Mouse (Mus musculus): ENCODE results near the gene Rapgef2.

Rapgef2 gene

DNA sequence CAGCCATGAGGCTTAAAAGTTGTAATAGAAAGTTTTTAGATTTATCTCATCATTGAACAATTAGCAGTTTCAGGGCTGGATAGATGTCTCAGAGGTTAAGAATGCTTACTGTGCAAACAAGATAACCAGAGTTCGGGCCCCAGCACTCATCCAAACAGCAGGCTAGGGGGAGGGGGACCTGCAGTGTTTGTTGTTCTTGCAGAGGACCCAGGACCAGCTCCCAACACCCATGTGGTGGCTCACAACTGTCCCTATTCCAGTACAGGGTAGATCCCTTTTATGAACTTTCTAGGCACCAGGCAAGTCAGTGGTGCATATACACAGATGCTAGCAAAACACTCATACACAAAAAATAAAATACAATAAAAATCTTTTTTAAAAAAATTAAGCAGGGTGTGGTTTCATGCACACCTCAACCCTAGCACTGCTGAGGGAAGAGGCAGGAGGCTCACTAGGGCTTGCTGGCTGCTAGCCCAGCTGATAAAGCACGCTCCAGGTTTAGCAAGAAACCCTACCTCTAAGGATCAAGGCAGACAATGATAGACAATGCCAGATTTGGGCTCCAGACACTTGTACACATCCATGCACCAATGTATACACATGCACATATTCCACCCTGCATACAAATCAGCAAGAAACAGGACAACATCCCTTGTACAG lies 118.0 kb downstream of the Rapgef2 start:
- no peak for DNase-seq (ENCODE audit: low spot score)

DNA sequence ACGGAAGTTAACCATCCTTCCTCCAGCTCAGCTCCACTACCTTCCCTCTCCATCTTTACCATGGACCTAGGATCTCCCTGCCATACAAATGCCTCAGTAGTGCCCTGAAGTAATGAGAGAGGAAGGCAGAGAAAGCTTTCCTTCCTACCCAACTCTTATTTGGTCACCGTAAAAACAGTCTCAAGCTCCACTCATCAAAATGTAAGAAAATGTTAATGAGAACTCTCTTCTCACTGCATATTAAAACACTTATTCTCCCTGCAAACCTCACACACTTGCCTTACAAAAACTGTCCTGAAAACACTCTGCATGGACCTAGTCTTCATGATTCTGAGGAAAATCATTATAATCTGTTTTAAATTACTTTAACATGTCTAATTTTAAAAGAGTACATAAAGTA lies 118.7 kb downstream of the Rapgef2 start:
- DNase-seq (ENCODE audit: low spot score): no peak

DNA sequence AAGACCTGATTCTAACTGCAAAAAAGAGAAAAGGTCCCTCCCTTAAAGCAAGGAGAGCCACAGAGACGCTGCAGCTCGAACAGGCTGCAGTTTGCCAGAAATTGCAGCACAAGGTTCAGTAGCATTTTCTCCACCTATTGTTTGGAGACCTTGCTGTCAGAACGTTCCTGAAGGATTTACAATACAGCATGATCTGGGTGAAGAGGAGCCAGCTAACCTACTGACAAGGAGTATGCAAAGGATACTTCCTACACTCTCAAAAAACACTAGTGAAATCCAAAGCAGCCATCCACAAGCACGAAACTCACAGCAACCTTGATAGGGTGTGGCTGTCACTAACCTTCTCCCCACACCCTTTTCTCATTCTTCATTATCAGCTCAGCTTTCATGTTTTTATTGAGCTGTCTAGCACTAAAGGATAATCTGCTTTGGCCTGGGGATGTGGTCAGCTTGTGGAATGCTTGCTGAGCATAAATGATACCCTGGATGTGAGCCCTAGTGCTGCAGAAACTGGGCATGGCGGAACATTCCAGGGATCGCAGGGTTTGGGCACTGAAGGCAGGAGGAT lies 124.4 kb downstream of the Rapgef2 start:
- DNase-seq (ENCODE audit: low spot score): no peak

DNA sequence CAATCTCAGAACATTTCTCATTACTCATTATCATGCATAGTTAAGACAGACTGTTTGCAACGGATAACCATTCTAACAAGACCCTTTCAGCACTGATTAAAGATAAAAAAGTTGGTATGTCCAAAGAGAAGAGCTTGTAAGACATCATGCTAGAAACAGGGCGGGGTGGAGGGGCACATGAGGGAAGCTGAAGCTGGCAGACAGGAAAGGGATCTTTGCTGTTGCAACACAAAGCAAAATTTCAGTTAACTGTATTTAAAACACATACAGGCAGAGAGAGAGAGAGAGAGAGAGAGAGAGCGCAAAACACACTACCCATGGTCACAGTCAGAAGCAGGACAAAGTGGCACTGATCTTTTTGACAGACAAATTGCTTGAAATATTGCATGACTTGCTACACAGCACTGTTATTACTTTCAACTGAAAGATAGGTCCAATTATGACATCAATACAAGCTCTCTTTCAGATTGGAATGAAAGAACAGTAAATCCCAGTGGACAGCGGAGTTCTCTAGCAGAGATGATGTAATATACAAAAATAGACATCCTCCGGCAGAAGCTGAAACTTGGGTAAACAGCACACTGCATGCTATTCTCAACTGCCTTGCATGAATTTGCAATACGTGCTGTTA lies 125.1 kb downstream of the Rapgef2 start:
- no peak for DNase-seq (ENCODE audit: low spot score)

DNA sequence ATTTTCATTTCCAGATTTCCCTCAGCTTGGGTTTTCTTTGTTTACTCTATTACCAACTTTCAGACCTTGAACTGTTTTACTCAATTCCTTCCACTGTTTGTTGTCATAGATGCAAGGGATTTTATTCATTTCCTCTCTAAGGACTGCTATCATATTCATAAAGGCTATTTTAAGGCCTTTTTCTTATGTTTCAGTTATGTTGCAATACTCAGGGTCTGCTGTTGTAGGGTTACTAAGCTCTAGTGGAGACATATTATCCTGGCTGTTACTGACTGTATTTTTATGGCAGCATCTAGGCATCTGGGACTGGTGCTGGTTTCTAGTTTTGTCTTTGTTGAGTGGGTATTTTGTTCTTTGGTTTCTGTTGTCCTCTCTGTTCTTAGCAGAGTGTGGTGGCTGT lies 128.1 kb downstream of the Rapgef2 start:
- no peak for DNase-seq (ENCODE audit: low spot score)

DNA sequence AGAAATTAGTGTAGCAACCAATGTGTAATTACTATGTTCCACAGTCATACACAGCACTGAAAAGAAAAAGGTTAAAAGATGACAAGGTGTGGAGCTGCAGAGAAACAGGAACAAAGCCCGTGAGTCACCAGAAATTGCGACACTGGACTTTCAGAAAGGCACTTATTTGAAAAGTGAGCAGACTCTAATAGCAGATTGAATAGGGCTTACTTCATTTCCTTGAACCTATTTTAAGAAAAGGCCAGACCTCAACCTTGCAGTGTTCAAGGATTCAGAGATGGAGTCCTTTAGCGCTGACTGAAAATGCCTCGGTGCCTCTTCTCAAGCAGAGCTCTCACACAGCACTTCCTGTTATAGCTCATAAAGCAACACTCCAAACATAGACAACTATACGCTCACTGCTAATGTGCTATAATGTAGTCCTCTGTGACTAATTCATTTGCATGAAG lies 133.3 kb downstream of the Rapgef2 start:
- DNase-seq (ENCODE audit: low spot score): no peak

DNA sequence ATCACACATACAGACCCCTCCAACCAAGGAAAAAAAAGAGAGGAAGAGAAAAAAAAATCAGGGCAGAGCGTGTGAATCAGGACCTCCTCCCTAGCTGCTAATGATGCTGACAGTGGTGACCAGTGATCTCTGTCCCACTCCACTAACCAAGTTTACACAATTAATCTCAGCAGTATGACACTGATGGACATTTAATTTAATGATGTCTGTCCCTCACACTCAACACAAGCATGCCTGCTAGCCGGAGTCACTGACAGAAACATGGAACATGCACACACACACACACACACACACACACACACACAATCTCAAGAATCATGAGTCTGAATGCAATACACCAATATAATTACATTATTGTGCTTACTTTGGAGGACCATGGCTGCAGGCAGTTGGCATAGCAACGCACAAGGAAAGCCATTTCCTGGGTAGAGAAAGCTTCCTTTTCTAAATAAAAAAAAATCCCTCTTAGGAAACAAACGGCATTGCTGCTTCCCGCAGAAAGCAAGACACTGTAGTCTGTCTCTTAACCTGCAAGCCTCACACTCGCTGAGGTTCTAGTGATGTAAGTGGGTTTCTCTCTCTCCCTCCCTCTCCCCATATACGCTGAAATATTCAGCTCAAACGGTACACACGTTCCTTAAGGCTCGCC lies 140.8 kb downstream of the Rapgef2 start:
- no peak for DNase-seq (ENCODE audit: low spot score)

DNA sequence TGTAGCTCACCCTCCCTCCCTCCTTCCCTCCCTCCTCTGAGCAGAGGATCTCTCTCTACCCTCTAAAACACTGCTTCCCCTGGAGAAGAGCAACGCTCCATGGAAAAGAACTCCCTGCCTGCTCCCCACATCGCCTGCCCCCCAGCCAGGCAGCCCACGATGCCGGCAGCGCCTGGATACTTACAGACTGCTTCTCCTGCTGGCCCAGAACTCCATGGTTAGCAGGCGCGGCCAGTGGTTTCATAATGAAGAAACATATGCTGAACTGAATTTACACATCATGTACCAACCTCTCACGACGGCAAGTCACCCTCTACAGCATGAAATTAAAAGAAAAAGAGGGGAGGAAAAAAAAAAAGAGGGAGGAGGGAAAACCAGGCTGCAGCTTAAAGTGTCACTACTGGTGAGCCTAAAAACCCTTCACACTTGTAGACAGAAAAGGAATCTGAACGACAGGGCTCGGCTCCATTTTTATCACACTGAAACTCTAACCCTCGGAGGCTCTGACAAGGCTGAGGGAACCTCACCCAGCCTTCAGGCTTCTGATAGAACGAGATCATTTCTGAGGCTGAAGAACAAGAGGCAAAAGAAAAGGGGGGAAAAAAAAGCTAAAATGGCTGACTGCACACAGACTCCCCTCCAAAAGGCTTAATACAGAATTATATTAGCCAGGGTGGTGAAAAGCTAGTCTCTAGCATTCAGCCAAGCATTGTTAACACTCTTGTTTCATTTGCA lies 141.5 kb downstream of the Rapgef2 start:
- DNase-seq (ENCODE audit: low spot score): no peak

DNA sequence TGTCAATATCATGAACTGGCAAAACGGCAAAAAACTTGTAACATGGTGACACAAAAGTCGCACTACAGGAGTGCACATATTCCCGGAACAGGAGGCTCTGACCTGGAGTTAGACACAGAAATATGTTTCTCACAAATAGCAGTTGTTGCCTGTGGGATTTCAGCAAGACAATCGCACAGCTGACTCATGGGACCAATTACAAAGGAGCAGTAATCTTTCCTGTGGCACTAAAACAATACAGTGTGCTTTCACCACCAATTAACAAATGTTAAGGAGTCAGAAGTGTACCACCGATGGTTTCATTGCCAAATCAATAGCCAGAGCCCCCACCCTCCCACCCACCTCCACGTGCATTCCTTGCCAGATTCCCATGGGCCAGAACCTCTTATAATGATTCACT lies 142.2 kb downstream of the Rapgef2 start:
- no peak for DNase-seq (ENCODE audit: low spot score)

DNA sequence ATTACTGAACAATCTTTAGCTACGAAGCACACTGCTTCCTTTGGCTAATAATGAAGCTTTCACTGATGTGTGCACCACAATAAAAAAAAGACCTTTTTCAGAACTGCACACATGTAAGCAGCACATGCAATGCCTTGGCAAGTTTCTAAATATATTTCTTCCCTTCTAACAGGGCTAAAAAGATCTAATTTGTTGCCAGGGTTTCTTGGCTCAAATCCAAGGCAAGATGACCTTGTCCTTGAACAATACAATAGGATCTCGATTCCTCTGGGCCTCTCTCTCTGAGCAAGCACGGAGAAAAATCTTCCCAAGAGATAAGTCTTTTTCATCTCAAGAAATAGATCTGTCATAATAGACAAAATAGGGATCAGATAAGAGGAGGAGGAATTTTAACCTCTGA lies 147.1 kb downstream of the Rapgef2 start:
- no peak for DNase-seq (ENCODE audit: low spot score)

DNA sequence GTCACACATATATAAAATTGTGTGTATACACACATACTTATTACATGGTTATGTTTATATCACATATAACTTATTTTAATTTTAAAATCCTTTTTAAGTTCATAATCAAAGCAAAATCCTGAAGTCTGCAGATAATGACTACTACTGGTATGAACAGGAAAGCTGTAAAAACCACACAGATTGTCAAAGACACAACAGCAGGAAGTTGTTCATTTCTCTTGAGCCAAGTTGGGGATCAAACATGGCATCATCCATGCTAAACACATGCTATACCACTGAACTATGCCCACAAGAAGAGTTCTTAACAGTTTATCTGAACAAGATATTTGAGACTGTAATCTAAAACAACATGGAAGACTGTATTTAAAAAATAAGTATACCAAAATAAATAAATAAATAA lies 147.7 kb downstream of the Rapgef2 start:
- DNase-seq (ENCODE audit: low spot score): no peak

DNA sequence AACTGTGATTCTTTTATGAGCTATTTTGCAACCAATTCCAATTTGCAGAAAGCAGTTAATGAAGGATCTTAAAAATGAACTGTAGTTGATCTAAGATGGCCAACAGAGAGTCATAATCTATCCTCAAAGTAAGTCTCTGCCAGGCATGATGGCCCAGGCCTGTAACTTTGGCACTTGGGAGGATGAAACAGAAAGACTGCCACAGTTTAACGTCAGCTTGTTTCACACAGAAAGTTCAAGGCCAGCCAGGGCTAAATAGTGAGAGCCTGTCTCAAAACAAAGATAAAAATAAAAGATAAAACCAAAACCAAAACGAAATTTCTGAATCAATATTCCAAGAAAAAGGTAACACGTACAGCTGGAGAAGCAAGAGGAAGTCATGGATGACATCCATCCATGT lies 155.3 kb downstream of the Rapgef2 start:
- DNase-seq (ENCODE audit: low spot score): no peak

DNA sequence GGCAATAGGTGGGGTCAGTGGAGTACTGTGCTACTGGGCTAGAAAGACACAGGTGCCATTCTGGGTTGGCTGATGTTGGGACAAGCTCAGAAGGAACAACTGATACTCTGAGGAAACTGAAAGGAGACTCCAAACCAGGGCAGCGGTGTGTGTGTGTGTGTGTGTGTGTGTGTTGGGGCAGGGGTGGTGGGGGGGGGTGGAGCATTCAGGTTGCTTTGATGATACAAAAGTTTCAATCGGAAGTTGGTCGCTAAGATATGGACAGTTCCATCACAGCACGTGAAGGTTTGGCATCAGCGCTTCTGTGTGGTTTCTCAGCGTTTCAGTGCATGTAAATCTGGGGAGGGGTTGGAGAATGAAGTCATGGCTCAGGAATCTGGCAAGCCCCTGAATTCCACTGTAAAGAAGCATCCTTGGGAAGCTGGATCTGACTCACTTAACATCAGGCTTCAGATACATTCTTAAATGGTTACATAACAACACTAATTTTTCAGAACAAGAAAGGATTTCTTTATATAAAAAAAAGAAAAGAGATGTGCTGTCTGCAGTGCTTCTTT lies 157.2 kb downstream of the Rapgef2 start:
- no peak for DNase-seq (ENCODE audit: low spot score)

DNA sequence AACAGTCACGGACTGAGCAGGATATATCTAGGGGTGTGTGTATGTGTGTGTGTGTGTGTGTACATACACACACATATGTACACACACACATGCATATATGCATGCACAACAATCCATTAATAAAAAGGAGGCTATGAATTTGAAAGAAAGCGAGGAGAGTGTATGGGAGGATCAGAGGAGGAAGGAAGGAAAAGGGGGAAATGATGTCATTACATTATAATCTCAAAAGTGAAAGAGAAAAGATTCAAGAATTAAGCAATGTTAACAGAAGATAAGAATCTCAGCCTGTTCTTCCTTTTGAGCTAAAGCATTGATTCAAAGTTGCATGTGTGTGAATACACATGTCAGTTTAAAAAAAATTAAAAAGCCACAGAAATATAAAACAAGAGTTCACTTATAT lies 158.5 kb downstream of the Rapgef2 start:
- no peak for DNase-seq (ENCODE audit: low spot score)

DNA sequence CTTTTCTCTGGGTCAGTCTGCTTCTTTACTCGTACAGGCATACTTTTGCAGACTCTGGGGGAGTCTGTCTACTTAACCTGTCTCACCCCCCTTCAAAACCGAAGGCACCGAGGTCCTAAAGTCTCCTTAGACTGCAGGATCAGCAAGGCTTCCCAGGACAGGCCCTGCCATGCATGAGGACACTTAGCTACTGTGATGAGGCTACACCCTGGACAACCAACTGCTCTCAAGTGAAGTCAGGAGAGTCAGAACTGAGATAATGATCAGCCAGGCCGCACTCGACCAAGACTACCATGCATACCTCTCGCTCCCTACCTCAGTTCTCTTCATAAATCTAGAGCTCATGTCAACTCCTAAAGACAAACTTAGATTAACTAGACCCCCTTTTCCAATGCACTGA lies 159.5 kb downstream of the Rapgef2 start:
- DNase-seq (ENCODE audit: low spot score): no peak

DNA sequence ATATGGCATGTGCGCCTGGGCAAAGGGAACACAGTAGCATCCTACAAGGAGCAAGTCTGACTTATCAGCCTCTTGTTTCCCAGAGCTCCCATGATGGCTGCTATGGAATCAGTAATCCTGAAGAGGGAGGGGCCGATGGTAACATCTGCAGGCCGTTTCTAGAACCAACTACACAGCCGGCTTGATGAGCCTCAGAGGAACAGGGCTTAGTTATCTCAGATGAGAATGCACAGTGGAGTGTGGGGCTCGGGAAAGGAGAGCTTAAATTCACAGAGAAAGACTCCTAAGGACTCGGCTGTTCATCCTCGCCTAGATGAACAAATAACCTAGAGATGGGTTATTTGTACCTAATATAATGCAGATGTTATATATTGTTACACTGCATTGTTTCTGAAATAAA lies 164.9 kb downstream of the Rapgef2 start:
- no peak for DNase-seq (ENCODE audit: low spot score)

DNA sequence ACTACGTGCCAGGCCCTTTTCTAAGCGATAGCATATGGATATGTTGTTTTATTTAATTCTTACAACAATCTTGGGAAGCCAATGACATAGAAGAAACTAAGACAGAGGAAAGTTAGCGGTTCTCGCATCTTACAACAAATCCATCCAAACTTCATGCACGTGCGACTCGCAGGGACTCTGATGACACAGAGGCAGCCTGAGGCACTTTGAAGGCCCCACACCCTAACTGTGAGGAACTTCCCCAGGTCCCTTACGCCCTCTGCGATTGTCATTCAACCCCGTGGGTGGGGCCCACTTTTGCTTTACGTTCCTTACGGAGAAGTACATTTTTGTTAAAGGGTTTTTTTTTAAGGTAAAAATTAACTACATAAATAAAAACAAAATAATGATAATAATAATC lies 166.3 kb downstream of the Rapgef2 start:
- no peak for DNase-seq (ENCODE audit: low spot score)

DNA sequence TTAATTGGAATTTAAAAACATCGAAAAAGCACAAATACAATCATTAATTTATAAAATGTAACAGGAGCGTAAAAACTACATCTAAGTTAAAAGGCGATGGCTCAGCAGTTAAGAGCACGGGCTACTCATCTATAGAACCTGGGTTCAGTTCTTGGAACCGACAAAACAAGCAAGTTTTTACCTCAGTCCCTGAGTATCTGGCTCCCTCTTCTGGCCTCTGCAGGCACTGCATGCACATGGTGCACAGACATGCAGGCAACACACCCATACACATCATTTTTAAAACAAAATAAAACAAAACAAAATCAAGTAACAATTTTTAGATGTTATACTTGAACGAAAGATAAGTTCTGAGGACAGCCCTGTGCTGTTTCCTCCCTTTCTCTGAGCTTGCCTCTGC lies 176.2 kb downstream of the Rapgef2 start:
- DNase-seq (ENCODE audit: low spot score): no peak

DNA sequence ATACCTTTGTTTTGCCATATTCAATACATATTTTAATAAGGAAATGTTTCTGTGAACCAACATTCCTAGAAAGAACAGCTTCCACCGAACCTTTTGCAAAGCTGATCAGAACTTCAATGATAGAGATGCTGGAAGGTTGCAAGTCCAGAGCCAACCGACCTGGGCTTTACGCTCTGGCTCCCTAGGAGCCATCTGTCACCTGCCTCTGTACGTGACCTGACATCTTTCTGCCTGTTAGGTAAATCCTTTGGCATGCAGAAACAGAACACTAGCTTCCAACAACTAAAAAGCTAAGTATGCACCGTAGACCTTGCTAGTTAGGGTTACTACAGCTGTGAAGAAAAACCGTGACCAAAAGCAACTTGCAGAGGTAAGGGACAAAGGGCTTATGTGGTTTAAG lies 178.1 kb downstream of the Rapgef2 start:
- DNase-seq (ENCODE audit: low spot score): no peak

DNA sequence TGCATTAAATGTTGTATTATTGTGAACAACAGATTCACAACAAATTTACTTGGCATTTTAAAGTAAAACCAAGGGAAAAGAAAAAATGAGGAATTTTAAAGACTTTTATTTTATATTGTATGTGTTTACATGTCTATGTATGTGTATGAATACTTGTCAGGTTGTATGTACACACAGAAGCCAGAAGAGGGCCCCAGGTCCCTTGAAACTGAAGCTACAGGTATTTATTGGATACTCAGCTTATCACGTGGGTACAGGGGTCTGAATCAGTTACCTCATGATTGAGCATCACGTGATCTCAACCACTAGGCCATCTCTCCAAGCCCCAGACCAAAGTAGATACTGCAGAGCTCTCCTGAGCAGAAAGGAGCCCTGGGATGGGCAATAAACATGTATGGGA lies 180.0 kb downstream of the Rapgef2 start:
- DNase-seq (ENCODE audit: low spot score): no peak

DNA sequence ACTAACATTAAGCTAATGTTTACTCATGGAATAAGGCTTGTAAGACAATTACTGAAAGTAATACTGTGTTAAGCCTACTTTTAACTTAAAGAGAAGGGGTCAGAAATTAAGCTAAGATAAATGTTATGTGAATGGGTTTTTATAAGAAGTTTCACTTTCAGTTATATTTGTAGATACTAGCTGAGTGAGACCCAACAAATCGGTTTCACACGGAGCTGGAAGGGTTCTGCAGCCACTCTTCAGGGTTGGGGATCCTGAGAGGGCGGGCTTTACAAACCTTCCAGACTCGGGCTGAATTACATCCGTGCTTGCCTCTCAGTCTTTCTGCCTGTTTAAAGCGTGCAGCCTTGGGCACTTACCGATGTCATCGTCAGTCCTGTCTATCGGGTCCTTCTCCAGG lies 182.7 kb downstream of the Rapgef2 start:
- DNase-seq (ENCODE audit: low spot score): no peak

DNA sequence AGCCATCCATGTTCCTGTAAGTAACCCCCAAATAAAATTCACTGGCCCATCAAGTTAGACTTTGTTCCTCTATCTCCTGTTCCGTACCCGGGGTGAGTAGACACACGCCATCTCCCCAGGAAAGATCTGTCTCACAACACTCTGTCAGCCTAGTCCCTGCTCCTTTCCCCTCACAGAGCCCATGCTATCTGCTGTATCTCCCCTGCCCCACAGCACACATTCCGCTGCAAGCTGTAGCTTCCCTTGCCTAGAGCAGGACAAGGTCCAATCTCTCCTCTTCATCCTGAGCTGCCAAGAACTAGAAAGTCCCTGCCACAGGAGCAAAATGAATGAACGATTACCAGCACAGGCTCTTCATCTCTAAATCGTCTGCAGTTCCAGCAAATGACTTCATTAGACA lies 184.6 kb downstream of the Rapgef2 start:
- DNase-seq (ENCODE audit: low spot score): no peak

Measured in urinary bladder, postnatal 25 days (tissue).